Mouse (Mus musculus) limb, embryonic 14.5 days (tissue): ENCODE results near the gene 1700113H08Rik. TPM values are rescaled to one million over a fixed set of nuclear protein-coding genes. Genes with fewer than 3 reads are reported as not detected.

Experiments used
- ATAC-seq: fragments of 200-750 bp; cut with Nextera tagmentation; 2 replicates; pipeline ENCODE4 v1.8.0; 2017; ENCODE audit warnings: low read depth, moderate number of reproducible peaks, moderate TSS enrichment; ENCODE audit not compliant: low FRiP score
- DNase-seq: peaks from one replicate; pipeline ENCODE4 v3.0.0-alpha.2; 2015; ENCODE audit warnings: low spot score
- H3K27ac ChIP-seq: fragments of 300-500 bp; sonication (generic); replicated peaks from 2 replicates; pipeline ENCODE4 v1.5.1; 2014; ENCODE audit warnings: low read depth, mild to moderate bottlenecking, low read length, moderate library complexity, mixed read lengths
- H3K27me3 ChIP-seq: fragments of 300-500 bp; sonication (generic); 2 replicates; pipeline ENCODE4 v1.6.1; 2014; ENCODE audit warnings: low read length, mixed read lengths; ENCODE audit not compliant: control insufficient read depth, insufficient read depth
- H3K36me3 ChIP-seq: fragments of 300-500 bp; sonication (generic); 2 replicates; pipeline ENCODE4 v1.6.1; 2014; ENCODE audit warnings: mild to moderate bottlenecking, low read length, moderate library complexity, mixed read lengths; ENCODE audit not compliant: control insufficient read depth, insufficient read depth
- H3K4me1 ChIP-seq: fragments of 300-500 bp; sonication (generic); 2 replicates; pipeline ENCODE4 v1.6.1; 2014; ENCODE audit warnings: antibody characterized with exemption, low read length, mixed read lengths; ENCODE audit not compliant: control insufficient read depth, insufficient read depth
- H3K4me2 ChIP-seq: fragments of 300-500 bp; sonication (generic); replicated peaks from 2 replicates; pipeline ENCODE4 v1.6.1; 2014; ENCODE audit warnings: low read depth, mild to moderate bottlenecking, low read length, moderate library complexity; ENCODE audit not compliant: severe bottlenecking
- H3K4me3 ChIP-seq: fragments of 300-500 bp; sonication (generic); replicated peaks from 2 replicates; pipeline ENCODE4 v1.5.1; 2014; ENCODE audit warnings: low read length
- H3K9ac ChIP-seq: fragments of 300-500 bp; sonication (generic); 2 replicates; pipeline ENCODE4 v1.6.1; 2014; ENCODE audit warnings: mild to moderate bottlenecking, low read depth, low read length, moderate library complexity; ENCODE audit not compliant: severe bottlenecking
- H3K9me3 ChIP-seq: fragments of 300-500 bp; sonication (generic); 2 replicates; pipeline ENCODE4 v1.6.1; 2016; ENCODE audit warnings: low read length; ENCODE audit not compliant: control insufficient read depth
- POLR2A ChIP-seq: fragments of 200-500 bp; IDR thresholded peaks from 2 replicates; pipeline ENCODE4 v1.8.0; 2012; ENCODE audit warnings: inconsistent platforms, mild to moderate bottlenecking, moderate library complexity, borderline replicate concordance; ENCODE audit not compliant: insufficient read depth, insufficient read length; ENCODE audit errors: extremely low read depth
- WGBS: fragments of 180-500 bp; shearing (Covaris S2); extraction: QIAGEN DNeasy Blood & Tissue Kit; methylation state at CpG from one replicate; pipeline ENCODE4 v1.1.7; 2014; 5-methylcytosine and 5-hydroxymethylcytosine counted together
- polyA plus RNA-seq, 2 experiments: library from polyadenylated mRNA; depleted of rRNA in 1 of 2; stranded (reverse) in 1 of 2; unstranded in 1 of 2; fragments of >200 nt; fragmentation: Nextera tagmentation in 1 of 2; extraction: Ambion mirVana in 1 of 2; gene quantifications; 2 replicates each; pipeline versions ENCODE4 v1.2.1 to v1.2.3; 2012 to 2014

1700113H08Rik gene
- polyA plus RNA-seq, 2 experiments: not detected

DNA sequence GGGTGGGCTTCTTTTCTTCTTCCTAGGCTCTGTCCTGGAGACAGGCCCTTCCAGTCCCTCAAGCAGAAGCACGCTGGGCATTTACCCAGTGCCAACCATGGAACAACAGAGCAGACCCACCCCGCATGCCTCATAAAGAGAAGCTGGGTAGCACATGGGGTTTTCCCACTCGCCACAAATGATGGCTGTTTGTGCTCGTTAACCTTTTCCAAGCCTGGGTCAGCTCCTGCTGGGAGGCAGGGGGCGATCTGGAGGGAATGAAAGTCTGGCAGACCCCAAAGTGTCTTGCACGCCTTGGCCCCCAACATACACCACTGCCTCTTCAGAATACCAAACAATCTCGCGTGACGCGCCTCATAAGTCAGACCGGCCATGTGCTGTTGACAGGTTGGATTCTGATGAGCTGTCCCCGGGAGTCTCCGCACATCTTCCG lies 21.6 kb upstream of the 1700113H08Rik start:
- H3K4me2 ChIP-seq: no peak overlapping the region
- no peak overlapping the region for H3K9ac ChIP-seq
- H3K27ac ChIP-seq: no peak overlapping the region
- DNase-seq (no peak), ATAC-seq (no peak)
- no peak overlapping the region for H3K4me3 ChIP-seq
- H3K36me3 ChIP-seq: no peaks in the 10 kb centered on the region
- H3K4me1 ChIP-seq: no peaks in the 10 kb centered on the region
- no peaks in the 10 kb centered on the region for H3K9me3 ChIP-seq
- no peak for TF ChIP-seq POLR2A
- 43% methylated on average over 14 of the region's 14 CpGs for WGBS
- H3K27me3 ChIP-seq: no peaks in the 10 kb centered on the region

DNA sequence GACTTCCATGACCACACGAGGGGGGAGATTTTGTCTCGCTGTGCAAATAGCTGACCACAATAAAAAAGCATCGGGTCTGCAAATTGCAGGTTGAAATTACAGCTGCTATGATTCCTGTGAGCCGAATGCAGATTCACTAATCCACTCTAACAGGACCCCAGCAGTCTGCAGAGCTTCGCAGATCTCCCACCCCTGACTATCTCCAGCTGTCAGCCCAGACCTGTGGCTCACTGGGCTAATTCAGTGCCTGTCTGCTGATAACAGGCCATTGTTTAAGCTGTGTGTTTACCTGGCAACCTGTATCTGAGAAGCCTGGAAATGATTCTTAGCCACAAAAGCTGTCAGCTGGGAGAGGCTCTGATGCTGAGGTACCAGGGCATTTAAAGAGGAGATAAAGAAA lies 20.8 kb upstream of the 1700113H08Rik start:
- no peaks in the 10 kb centered on the region for H3K27me3 ChIP-seq
- no peak overlapping the region for H3K4me3 ChIP-seq
- no peaks in the 10 kb centered on the region for H3K36me3 ChIP-seq
- WGBS: 24% methylated on average over 5 of the region's 5 CpGs
- H3K27ac ChIP-seq: no peak overlapping the region
- no peak for TF ChIP-seq POLR2A
- no peaks in the 10 kb centered on the region for H3K4me1 ChIP-seq
- ATAC-seq (no peak), DNase-seq (no peak)
- H3K9me3 ChIP-seq: no peaks in the 10 kb centered on the region
- H3K9ac ChIP-seq: no peak overlapping the region
- H3K4me2 ChIP-seq: no peak overlapping the region

DNA sequence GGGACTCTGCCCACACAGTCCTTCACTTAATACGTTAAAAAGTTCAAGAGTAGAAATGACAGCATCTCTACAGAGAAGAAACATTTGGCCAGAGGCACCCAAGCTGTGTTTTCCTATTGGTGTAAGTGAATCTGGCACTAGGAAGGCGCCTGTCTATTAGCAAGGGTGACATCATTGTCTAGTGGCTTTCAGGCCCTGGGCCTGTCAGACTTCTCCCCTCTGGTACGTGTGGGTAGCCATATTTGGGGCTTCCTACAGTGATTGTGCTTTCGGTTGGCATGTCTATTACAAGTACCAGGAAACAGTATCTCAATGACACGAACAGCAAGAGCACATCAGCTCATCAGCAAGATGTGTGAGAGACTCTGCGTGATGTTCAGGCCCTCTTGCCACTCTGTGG lies 18.5 kb upstream of the 1700113H08Rik start:
- ATAC-seq (no peak), DNase-seq (no peak)
- Histone ChIP-seq H3K4me2 (no peak overlapping the region), H3K27ac (no peak overlapping the region), H3K4me3 (no peak overlapping the region), H3K36me3 (no peaks in the 10 kb centered on the region), H3K9ac (no peak overlapping the region), H3K9me3 (no peaks in the 10 kb centered on the region), H3K4me1 (no peaks in the 10 kb centered on the region), H3K27me3 (no peaks in the 10 kb centered on the region)
- no peak for TF ChIP-seq POLR2A
- 75% methylated on average over 6 of the region's 6 CpGs for WGBS

DNA sequence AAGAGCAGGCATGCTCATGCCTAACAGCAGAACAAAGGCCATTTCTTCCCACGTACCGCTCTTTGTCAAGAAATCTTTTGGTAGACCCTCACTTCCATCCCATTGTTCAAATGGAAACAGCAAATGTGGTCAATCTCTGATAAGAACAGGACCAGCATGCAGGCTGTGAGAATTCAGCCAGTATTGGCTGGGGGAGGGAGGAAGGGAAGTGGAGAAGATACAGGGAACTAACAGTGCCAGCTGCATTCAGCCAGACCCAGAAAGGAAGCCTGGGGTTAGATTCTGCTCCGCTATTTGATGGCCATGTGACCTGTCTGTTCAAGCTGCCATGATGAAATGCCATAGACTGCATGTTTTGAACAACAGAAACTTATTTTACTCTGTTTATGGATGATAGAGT lies 18.0 kb upstream of the 1700113H08Rik start:
- no peak for ATAC-seq
- WGBS: 94% methylated on average over 3 of the region's 3 CpGs
- no peak overlapping the region for H3K4me2 ChIP-seq

DNA sequence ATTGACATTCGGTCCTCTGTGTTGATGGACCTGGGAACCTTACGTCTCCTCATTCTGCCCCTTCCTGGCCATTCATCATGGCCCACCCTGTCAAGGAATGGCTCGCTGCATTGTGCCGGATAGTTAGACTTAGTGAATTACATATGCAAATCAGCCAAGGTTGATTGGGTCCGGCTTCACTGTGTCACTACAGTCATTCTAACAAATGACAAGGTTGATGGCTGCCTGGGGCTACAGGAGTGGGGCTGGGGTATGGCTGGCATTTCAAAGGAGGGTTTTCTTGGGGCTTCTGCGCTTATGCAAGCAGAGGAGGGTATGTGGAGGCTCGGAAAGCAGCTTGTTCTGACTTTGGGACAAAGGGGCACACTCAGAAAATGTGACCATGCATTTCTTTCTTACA lies 16.6 kb upstream of the 1700113H08Rik start:
- H3K27ac ChIP-seq: no peak overlapping the region
- no peaks in the 10 kb centered on the region for H3K27me3 ChIP-seq
- H3K4me3 ChIP-seq: no peak overlapping the region
- ATAC-seq (no peak), DNase-seq (no peak)
- H3K36me3 ChIP-seq: no peaks in the 10 kb centered on the region
- H3K4me1 ChIP-seq: no peaks in the 10 kb centered on the region
- H3K9me3 ChIP-seq: no peaks in the 10 kb centered on the region
- no peak overlapping the region for H3K9ac ChIP-seq
- WGBS: 83% methylated on average over 7 of the region's 7 CpGs
- H3K4me2 ChIP-seq: no peak overlapping the region
- TF ChIP-seq POLR2A: no peak

More for the DNA sequence above, 18.0 kb upstream of the 1700113H08Rik start:
- Histone ChIP-seq H3K4me1 (no peaks in the 10 kb centered on the region), H3K27ac (no peak overlapping the region), H3K27me3 (no peaks in the 10 kb centered on the region), H3K9ac (no peak overlapping the region), H3K9me3 (no peaks in the 10 kb centered on the region), H3K4me3 (no peak overlapping the region), H3K36me3 (no peaks in the 10 kb centered on the region)
- DNase-seq: no peak
- no peak for TF ChIP-seq POLR2A

DNA sequence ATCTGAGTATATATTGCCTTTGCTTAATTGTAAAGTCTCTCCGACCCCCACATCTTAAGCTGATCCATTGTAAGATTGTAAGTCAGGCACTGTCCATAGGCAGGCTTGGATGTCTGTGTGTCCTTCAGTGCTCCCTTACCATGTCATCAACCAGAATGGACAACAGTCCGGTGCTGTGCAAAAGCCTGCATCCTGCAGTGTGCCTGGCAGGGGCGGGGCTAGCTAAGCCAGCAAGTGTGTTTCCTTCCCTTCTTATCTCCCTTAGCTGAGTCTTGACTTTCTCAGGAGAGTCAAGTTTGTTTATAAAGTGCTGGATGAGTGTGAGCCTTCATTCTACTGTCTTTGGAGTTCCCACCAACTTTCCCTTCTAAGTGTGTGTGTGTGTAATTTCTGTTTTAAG lies 12.6 kb upstream of the 1700113H08Rik start:
- 74% methylated on average over 3 of the region's 3 CpGs for WGBS
- no peaks in the 10 kb centered on the region for H3K9me3 ChIP-seq

More for the DNA sequence above, 12.6 kb upstream of the 1700113H08Rik start:
- Histone ChIP-seq H3K4me3 (no peak overlapping the region), H3K9ac (no peak overlapping the region), H3K4me1 (no peaks in the 10 kb centered on the region), H3K36me3 (no peaks in the 10 kb centered on the region), H3K4me2 (no peak overlapping the region), H3K27ac (no peak overlapping the region), H3K27me3 (no peaks in the 10 kb centered on the region)
- ATAC-seq (no peak), DNase-seq (no peak)
- no peak for TF ChIP-seq POLR2A
